Mouse (Mus musculus): ENCODE results near the gene Mllt10. TPM values are rescaled to one million over a fixed set of nuclear protein-coding genes. Genes with fewer than 3 reads are reported as not detected.
A peak's percentile ranks its signal among the peaks of the same experiment; 100 is the strongest.

Mllt10 gene
- total and polyA plus RNA-seq, 3 experiments: 33.3 to 64.1 TPM; not detected in 1

DNA sequence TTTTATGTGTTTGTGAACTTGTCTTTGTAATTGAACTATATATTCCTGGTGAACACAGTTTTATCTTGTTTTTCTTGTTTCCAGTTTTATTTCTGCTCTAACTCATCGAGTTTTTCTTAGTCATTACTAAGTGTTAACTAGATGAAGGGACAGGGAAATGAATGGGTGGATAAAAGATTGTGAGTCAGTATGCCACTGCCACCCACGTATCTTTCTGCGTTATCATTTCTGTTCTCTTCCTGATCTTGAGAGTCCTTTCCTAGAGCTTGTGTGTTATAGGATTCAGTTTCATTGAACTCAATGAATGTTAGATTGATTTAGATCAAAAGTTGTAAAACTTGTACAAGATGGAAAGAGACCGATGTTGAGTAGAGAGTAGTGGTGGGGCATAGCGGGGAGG, 125.3 kb downstream of the Mllt10 start:
- H3K9me3 ChIP-seq (replicated peaks; ENCODE audit: insufficient read depth, low read length): no peaks in the 10 kb centered on the region
- H3K79me2 ChIP-seq (ENCODE audit: control insufficient read depth, insufficient read depth, low read length, poor library complexity): no peaks in the 10 kb centered on the region
- TF ChIP-seq EP300 (IDR thresholded peaks at IDR 0.05; ENCODE audit: low read depth in 1 of 2, low read length in 2 of 2): peak; percentile 46 to 70
- TF ChIP-seq GATA1 (IDR thresholded peaks at IDR 0.05; ENCODE audit: low read depth, low read length): peak; percentile 60
- TF ChIP-seq ELF1 (IDR thresholded peaks at IDR 0.05; ENCODE audit: low read depth, low read length): no peak
- peaks cover 31 to 38% of the 10 kb centered on the region in 2 experiments for H3K36me3 ChIP-seq (ENCODE audit: control insufficient read depth in 1 of 2, insufficient read depth in 2 of 2, low read length in 2 of 2)
- peak; percentile 43 for DNase-seq (ENCODE audit: low read depth, low spot score)
- no peaks in the 10 kb centered on the region for H3K27me3 ChIP-seq (ENCODE audit: control insufficient read depth in 1 of 2, insufficient read depth in 2 of 2, low read length in 2 of 2)
- no peak overlapping the region for H3K9ac ChIP-seq (ENCODE audit: control insufficient read depth, low read depth, low read length, poor library complexity, severe bottlenecking)
- H3K27ac ChIP-seq (ENCODE audit: control insufficient read depth, low read depth, low read length): peak overlapping the region; percentile 29; the same call in 1 of the 2 replicates
- peaks cover 2 to 28% of the 10 kb centered on the region in 2 experiments; a peak in 3 of 4 replicates for H3K4me1 ChIP-seq (ENCODE audit: control insufficient read depth in 1 of 2, insufficient read depth in 2 of 2, low read length in 2 of 2)
- no peak overlapping the region for H3K4me3 ChIP-seq (ENCODE audit: control insufficient read depth in 1 of 2, insufficient read depth in 1 of 2, low read depth in 2 of 2, low read length in 2 of 2)

GRCm38 (mm10) chr2:18181631-18182030, 126.6 kb downstream of the Mllt10 start:
- no peaks in the 10 kb centered on the region for H3K79me2 ChIP-seq (ENCODE audit: control insufficient read depth, insufficient read depth, low read length, poor library complexity)
- H3K9ac ChIP-seq (ENCODE audit: control insufficient read depth, low read depth, low read length, poor library complexity, severe bottlenecking): no peak overlapping the region
- H3K4me1 ChIP-seq (ENCODE audit: control insufficient read depth in 1 of 2, insufficient read depth in 2 of 2, low read length in 2 of 2): peaks cover 2 to 22% of the 10 kb centered on the region in 2 experiments; a peak in 3 of 4 replicates
- no peak overlapping the region for H3K27ac ChIP-seq (ENCODE audit: control insufficient read depth, low read depth, low read length)
- H3K36me3 ChIP-seq (ENCODE audit: control insufficient read depth in 1 of 2, insufficient read depth in 2 of 2, low read length in 2 of 2): peaks cover 31 to 33% of the 10 kb centered on the region in 2 experiments
- DNase-seq (ENCODE audit: low read depth, low spot score): no peak
- no peaks in the 10 kb centered on the region for H3K9me3 ChIP-seq (replicated peaks; ENCODE audit: insufficient read depth, low read length)
- H3K27me3 ChIP-seq (ENCODE audit: control insufficient read depth in 1 of 2, insufficient read depth in 2 of 2, low read length in 2 of 2): no peaks in the 10 kb centered on the region
- no peak overlapping the region for H3K4me3 ChIP-seq (ENCODE audit: control insufficient read depth in 1 of 2, insufficient read depth in 1 of 2, low read depth in 2 of 2, low read length in 2 of 2)
- TF ChIP-seq TBP (IDR thresholded peaks at IDR 0.05; ENCODE audit: low read depth, low read length) (no peak), ZMIZ1 (IDR thresholded peaks at IDR 0.05; ENCODE audit: low read depth, low read length) (no peak)

GRCm38 (mm10) chr2:18183079-18183478, 128.0 kb downstream of the Mllt10 start:
- H3K79me2 ChIP-seq (ENCODE audit: control insufficient read depth, insufficient read depth, low read length, poor library complexity): no peaks in the 10 kb centered on the region

DNA sequence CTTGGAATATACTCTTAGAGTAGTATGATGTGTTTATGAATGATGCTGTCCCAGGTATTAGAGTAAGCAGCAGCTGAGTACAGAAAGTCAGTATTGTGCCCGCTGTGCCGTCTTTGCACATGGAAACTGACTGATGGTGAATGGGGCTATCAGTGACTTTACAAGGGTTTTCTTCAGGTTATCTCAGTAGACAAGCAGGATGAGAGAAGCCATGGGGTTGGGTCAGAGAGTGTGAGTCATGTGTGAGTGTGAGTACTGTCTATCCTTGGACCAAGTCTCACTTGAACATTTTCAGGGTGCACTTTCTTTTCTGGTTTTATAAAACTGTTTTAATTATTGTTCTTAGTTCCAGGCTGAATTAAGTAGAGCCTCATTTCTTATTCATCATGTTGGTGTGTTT, 133.3 kb downstream of the Mllt10 start:
- peak; percentile 48 for DNase-seq (ENCODE audit: low read depth, low spot score)
- no peak overlapping the region for H3K27ac ChIP-seq (ENCODE audit: control insufficient read depth, low read depth, low read length)
- H3K36me3 ChIP-seq (ENCODE audit: control insufficient read depth in 1 of 2, insufficient read depth in 2 of 2, low read length in 2 of 2): peaks cover 11 to 45% of the 10 kb centered on the region in 2 experiments
- no peaks in the 10 kb centered on the region for H3K9me3 ChIP-seq (replicated peaks; ENCODE audit: insufficient read depth, low read length)
- H3K27me3 ChIP-seq (ENCODE audit: control insufficient read depth in 1 of 2, insufficient read depth in 2 of 2, low read length in 2 of 2): no peaks in the 10 kb centered on the region
- H3K9ac ChIP-seq (ENCODE audit: control insufficient read depth, low read depth, low read length, poor library complexity, severe bottlenecking): no peak overlapping the region
- TF ChIP-seq SIN3A (IDR thresholded peaks at IDR 0.05; ENCODE audit: low read length) (no peak), POLR2A (IDR thresholded peaks at IDR 0.05; ENCODE audit: control insufficient read depth in 1 of 2, insufficient read depth in 1 of 2, low read depth in 1 of 2, low read length in 2 of 2, poor library complexity in 1 of 2) (no peak), ETS1 (IDR thresholded peaks at IDR 0.05; ENCODE audit: low read depth, low read length) (no peak), TAL1 (IDR thresholded peaks at IDR 0.05; ENCODE audit: low read length) (no peak), NELFE (IDR thresholded peaks at IDR 0.05; ENCODE audit: low read depth, low read length) (no peak), TCF12 (IDR thresholded peaks at IDR 0.05; ENCODE audit: low read depth, low read length) (no peak), EP300 (IDR thresholded peaks at IDR 0.05; ENCODE audit: low read depth in 1 of 2, low read length in 2 of 2) (peak; percentile 21 to 22; a peak in 2 of 4 replicates), MYC (IDR thresholded peaks at IDR 0.05; ENCODE audit: low read depth, low read length) (no peak), RCOR1 (IDR thresholded peaks at IDR 0.05; ENCODE audit: low read depth, low read length) (no peak), TBP (IDR thresholded peaks at IDR 0.05; ENCODE audit: low read depth, low read length) (no peak), GATA1 (IDR thresholded peaks at IDR 0.05; ENCODE audit: low read depth, low read length) (0 out of 2 replicates have a peak, but pooled peaks have one; percentile 9), BHLHE40 (IDR thresholded peaks at IDR 0.05; ENCODE audit: borderline replicate concordance, low read depth, low read length) (no peak)
- no peaks in the 10 kb centered on the region for H3K4me1 ChIP-seq (ENCODE audit: control insufficient read depth in 1 of 2, insufficient read depth in 2 of 2, low read length in 2 of 2)
- H3K4me3 ChIP-seq (ENCODE audit: control insufficient read depth in 1 of 2, insufficient read depth in 1 of 2, low read depth in 2 of 2, low read length in 2 of 2): no peak overlapping the region
- no peaks in the 10 kb centered on the region for H3K79me2 ChIP-seq (ENCODE audit: control insufficient read depth, insufficient read depth, low read length, poor library complexity)

More at GRCm38 (mm10) chr2:18183079-18183478, 128.0 kb downstream of the Mllt10 start:
- Histone ChIP-seq H3K4me3 (ENCODE audit: control insufficient read depth in 1 of 2, insufficient read depth in 1 of 2, low read depth in 2 of 2, low read length in 2 of 2) (no peak overlapping the region), H3K9ac (ENCODE audit: control insufficient read depth, low read depth, low read length, poor library complexity, severe bottlenecking) (no peak overlapping the region), H3K27ac (ENCODE audit: control insufficient read depth, low read depth, low read length) (no peak overlapping the region), H3K36me3 (ENCODE audit: control insufficient read depth in 1 of 2, insufficient read depth in 2 of 2, low read length in 2 of 2) (peaks cover 32 to 41% of the 10 kb centered on the region in 2 experiments), H3K4me1 (ENCODE audit: control insufficient read depth in 1 of 2, insufficient read depth in 2 of 2, low read length in 2 of 2) (peaks cover 2 to 18% of the 10 kb centered on the region in 2 experiments; a peak in 3 of 4 replicates), H3K9me3 (replicated peaks; ENCODE audit: insufficient read depth, low read length) (no peaks in the 10 kb centered on the region), H3K27me3 (ENCODE audit: control insufficient read depth in 1 of 2, insufficient read depth in 2 of 2, low read length in 2 of 2) (no peaks in the 10 kb centered on the region)
- TF ChIP-seq ZNF384 (IDR thresholded peaks at IDR 0.05; ENCODE audit: low read depth, low read length): no peak
- no peak for TF ChIP-seq TCF12 (IDR thresholded peaks at IDR 0.05; ENCODE audit: low read depth, low read length)
- no peak for TF ChIP-seq MAX (IDR thresholded peaks at IDR 0.05; ENCODE audit: low read length)
- no peak for TF ChIP-seq GABPA (IDR thresholded peaks at IDR 0.05; ENCODE audit: low read depth, low read length)
- TF ChIP-seq POLR2A (IDR thresholded peaks at IDR 0.05; ENCODE audit: control insufficient read depth in 1 of 2, insufficient read depth in 1 of 2, low read depth in 1 of 2, low read length in 2 of 2, poor library complexity in 1 of 2): no peak
- no peak for TF ChIP-seq EP300 (IDR thresholded peaks at IDR 0.05; ENCODE audit: low read depth in 1 of 2, low read length in 2 of 2)
- no peak for TF ChIP-seq JUND (IDR thresholded peaks at IDR 0.05; ENCODE audit: low read depth, low read length)
- no peak for TF ChIP-seq TAL1 (IDR thresholded peaks at IDR 0.05; ENCODE audit: low read length)
- DNase-seq (ENCODE audit: low read depth, low spot score): no peak

Data from MEL (cell line).